Mouse (Mus musculus) stomach, postnatal 0 days (tissue): ENCODE measurements around the gene Map4k3. TPM values are rescaled to one million over a fixed set of nuclear protein-coding genes. Genes with fewer than 3 reads are reported as not detected.

ENCODE experiments used
- ATAC-seq: fragments of 200-750 bp; cut with Nextera tagmentation; 2 replicates; pipeline ENCODE4 v1.8.0; 2017; ENCODE audit not compliant: low FRiP score, low TSS enrichment
- DNase-seq: peaks from one replicate; pipeline ENCODE4 v3.0.0-alpha.2; 2016; ENCODE audit warnings: low spot score
- H3K27ac ChIP-seq: fragments of 300-500 bp; sonication (generic); replicated peaks from 2 replicates; pipeline ENCODE4 v1.5.1; 2014; ENCODE audit warnings: mild to moderate bottlenecking, control low read depth
- H3K27me3 ChIP-seq: fragments of 300-500 bp; sonication (generic); 2 replicates; pipeline ENCODE4 v1.6.1; 2014; ENCODE audit warnings: low read length; ENCODE audit not compliant: control insufficient read depth, insufficient read depth
- H3K36me3 ChIP-seq: fragments of 300-500 bp; sonication (generic); 2 replicates; pipeline ENCODE4 v1.6.1; 2014; ENCODE audit warnings: low read length, mixed read lengths; ENCODE audit not compliant: control insufficient read depth, insufficient read depth
- H3K4me1 ChIP-seq: fragments of 300-500 bp; sonication (generic); replicated peaks from 2 replicates; pipeline ENCODE4 v1.6.1; 2014; ENCODE audit warnings: antibody characterized with exemption; ENCODE audit not compliant: control insufficient read depth, insufficient read depth
- H3K4me2 ChIP-seq: fragments of 300-500 bp; sonication (generic); replicated peaks from 2 replicates; pipeline ENCODE4 v1.6.1; 2014; ENCODE audit warnings: low read depth, mild to moderate bottlenecking, control low read depth, moderate library complexity
- H3K4me3 ChIP-seq: fragments of 300-500 bp; sonication (generic); 2 replicates; pipeline ENCODE4 v1.5.1; 2014; ENCODE audit warnings: low read depth, low read length, control low read depth
- H3K9ac ChIP-seq: fragments of 300-500 bp; sonication (generic); 2 replicates; pipeline ENCODE4 v1.6.1; 2014; ENCODE audit warnings: mild to moderate bottlenecking, low read length, control low read depth, mixed read lengths
- H3K9me3 ChIP-seq: fragments of 300-500 bp; sonication (generic); 2 replicates; pipeline ENCODE4 v1.6.1; 2016; ENCODE audit warnings: low read length; ENCODE audit not compliant: control insufficient read depth
- CTCF ChIP-seq: IDR thresholded peaks from 2 replicates; pipeline ENCODE4 v1.5.1; 2016; ENCODE audit warnings: antibody characterized with exemption, low read depth, mild to moderate bottlenecking, moderate library complexity
- EP300 ChIP-seq: optimal IDR thresholded peaks from 2 replicates; pipeline ENCODE3; 2016; ENCODE audit warnings: antibody characterized with exemption
- WGBS: fragments of 180-500 bp; shearing (Covaris S2); extraction: QIAGEN DNeasy Blood & Tissue Kit; methylation state at CpG from one replicate; pipeline ENCODE4 v1.1.7; 2014; 5-methylcytosine and 5-hydroxymethylcytosine counted together
- polyA plus RNA-seq: library from polyadenylated mRNA; unstranded; fragments of >200 nt; fragmentation: Nextera tagmentation; extraction: Ambion mirVana; gene quantifications from 2 replicates; pipeline ENCODE4 v1.2.1, GENCODE M21; 2015

The Map4k3 gene
- polyA plus RNA-seq, 1 experiment from 2014 or later = 16.9 TPM

DNA sequence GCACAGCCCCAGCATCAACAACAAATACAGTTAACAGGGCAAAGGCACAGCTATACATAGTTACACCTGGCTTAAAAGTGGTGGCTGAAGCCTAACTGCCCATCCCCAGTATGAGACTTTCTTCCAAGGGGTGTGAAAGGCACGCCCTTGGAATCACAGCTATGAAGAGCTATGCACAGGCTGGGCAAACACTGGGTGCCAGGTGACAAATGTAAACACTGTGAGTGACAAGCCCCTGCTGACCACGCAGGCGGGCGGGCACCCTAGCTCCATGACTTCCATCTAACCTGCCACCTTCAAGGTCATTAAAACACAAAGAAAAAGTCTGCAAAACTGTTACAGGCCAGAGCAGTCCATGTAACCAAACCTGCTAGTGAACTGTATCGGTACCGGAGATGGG, 19.5 kb downstream of the Map4k3 start:
- peaks cover 23% of the 10 kb centered on the region for H3K4me1 ChIP-seq
- H3K9ac ChIP-seq = no peak overlapping the region
- TF ChIP-seq CTCF (no peak), EP300 (no peak)
- H3K4me2 ChIP-seq = no peak overlapping the region
- no peaks in the 10 kb centered on the region for H3K36me3 ChIP-seq
- DNase-seq = peak; percentile 77
- no peaks in the 10 kb centered on the region for H3K9me3 ChIP-seq
- peak overlapping the region; percentile 53; the same call in 1 of the 2 replicates for H3K27ac ChIP-seq
- ATAC-seq = peak; percentile 93
- no peak overlapping the region for H3K4me3 ChIP-seq
- 43% methylated on average over 6 of the region's 6 CpGs for WGBS
- no peaks in the 10 kb centered on the region for H3K27me3 ChIP-seq

GRCm38 (mm10) chr17:80707176-80707575, 21.1 kb downstream of the Map4k3 start:
- DNase-seq (no peak), ATAC-seq (no peak)
- WGBS = 38% methylated on average over 4 of the region's 4 CpGs
- no peak overlapping the region for H3K27ac ChIP-seq
- no peaks in the 10 kb centered on the region for H3K27me3 ChIP-seq
- peaks cover 23% of the 10 kb centered on the region for H3K4me1 ChIP-seq
- H3K9ac ChIP-seq = no peak overlapping the region
- H3K9me3 ChIP-seq = no peaks in the 10 kb centered on the region
- no peak overlapping the region for H3K4me3 ChIP-seq
- no peak overlapping the region for H3K4me2 ChIP-seq
- no peaks in the 10 kb centered on the region for H3K36me3 ChIP-seq
- TF ChIP-seq EP300 (no peak), CTCF (no peak)

DNA sequence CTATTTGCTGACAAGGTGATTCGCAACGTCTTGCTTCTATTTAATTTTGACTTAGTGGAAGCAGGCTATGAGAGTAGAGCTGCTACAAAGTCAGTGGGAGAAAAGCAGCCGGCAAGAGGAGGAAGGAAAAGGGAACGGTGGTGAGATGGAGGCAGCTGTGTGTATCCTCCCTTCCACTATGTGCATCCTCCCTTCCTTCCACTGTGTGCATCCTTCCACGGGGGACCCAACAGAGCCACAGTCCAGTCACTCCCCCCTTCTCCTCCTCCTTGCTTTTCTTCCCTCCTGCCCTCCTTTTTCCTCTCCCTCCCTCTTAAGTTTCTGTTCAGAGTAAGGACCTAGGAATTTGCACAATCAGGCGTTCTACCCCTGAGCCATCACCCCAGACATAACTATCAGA, 21.7 kb downstream of the Map4k3 start:
- peaks cover 19% of the 10 kb centered on the region for H3K4me1 ChIP-seq
- ATAC-seq = no peak
- no peak overlapping the region for H3K27ac ChIP-seq
- H3K9ac ChIP-seq = no peak overlapping the region
- no peak overlapping the region for H3K4me2 ChIP-seq
- 48% methylated on average over 5 of the region's 6 CpGs for WGBS
- no peaks in the 10 kb centered on the region for H3K36me3 ChIP-seq
- no peak overlapping the region for H3K4me3 ChIP-seq
- H3K27me3 ChIP-seq = no peaks in the 10 kb centered on the region
- no peak for TF ChIP-seq CTCF
- no peak for TF ChIP-seq EP300
- DNase-seq = no peak
- no peaks in the 10 kb centered on the region for H3K9me3 ChIP-seq

GRCm38 (mm10) chr17:80701687-80702086, 26.6 kb downstream of the Map4k3 start:
- no peak overlapping the region for H3K27ac ChIP-seq
- TF ChIP-seq CTCF (no peak), EP300 (no peak)
- ATAC-seq (no peak), DNase-seq (no peak)
- no peak overlapping the region for H3K4me3 ChIP-seq
- 66% methylated on average over 5 of the region's 5 CpGs for WGBS
- H3K4me1 ChIP-seq = peaks cover 15% of the 10 kb centered on the region; the same call in 1 of the 2 replicates
- H3K4me2 ChIP-seq = no peak overlapping the region
- no peaks in the 10 kb centered on the region for H3K27me3 ChIP-seq
- no peaks in the 10 kb centered on the region for H3K9me3 ChIP-seq
- H3K36me3 ChIP-seq = no peaks in the 10 kb centered on the region
- H3K9ac ChIP-seq = no peak overlapping the region

DNA sequence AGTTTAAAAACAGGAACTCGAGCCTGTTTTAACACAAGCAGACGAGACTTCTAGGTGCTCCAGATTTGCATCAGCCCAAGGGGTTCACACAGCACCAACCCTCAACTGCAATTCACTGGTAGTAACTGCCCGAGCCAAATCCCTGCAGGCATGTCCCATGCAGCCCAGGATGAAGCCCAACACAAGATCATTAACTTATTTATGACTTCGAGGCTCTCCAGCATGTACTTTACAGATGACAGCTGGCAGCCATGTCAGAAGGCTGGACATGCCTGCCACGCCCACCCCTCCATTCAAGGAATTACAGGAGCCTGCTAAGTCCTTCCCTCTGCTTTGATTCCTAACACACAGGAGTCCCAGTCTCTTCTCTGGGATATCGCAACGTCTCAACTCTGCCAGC, 29.4 kb downstream of the Map4k3 start:
- no peak for TF ChIP-seq CTCF
- TF ChIP-seq EP300 = no peak
- DNase-seq = no peak
- Histone ChIP-seq H3K4me2 (no peak overlapping the region), H3K36me3 (no peaks in the 10 kb centered on the region), H3K4me1 (peaks cover 12% of the 10 kb centered on the region; the same call in 1 of the 2 replicates), H3K27ac (0 out of 2 replicates have a peak overlapping the region, but pooled peaks have one; percentile 6), H3K9me3 (no peaks in the 10 kb centered on the region), H3K4me3 (no peak overlapping the region), H3K9ac (no peak overlapping the region), H3K27me3 (no peaks in the 10 kb centered on the region)
- WGBS = 32% methylated on average over 7 of the region's 7 CpGs
- ATAC-seq = no peak

GRCm38 (mm10) chr17:80698191-80698901, 29.9 kb downstream of the Map4k3 start:
- DNase-seq = no peak
- H3K27ac ChIP-seq = 0 out of 2 replicates have a peak overlapping the region, but pooled peaks have one; percentile 53
- WGBS = 45% methylated on average over 12 of the region's 12 CpGs

More at GRCm38 (mm10) chr17:80698191-80698901, 29.9 kb downstream of the Map4k3 start:
- ATAC-seq = no peak
- H3K9ac ChIP-seq = no peak overlapping the region
- H3K4me2 ChIP-seq = no peak overlapping the region
- no peaks in the 10 kb centered on the region for H3K9me3 ChIP-seq
- H3K36me3 ChIP-seq = no peaks in the 10 kb centered on the region
- no peak for TF ChIP-seq CTCF
- no peak for TF ChIP-seq EP300
- H3K4me1 ChIP-seq = peaks cover 12% of the 10 kb centered on the region; the same call in 1 of the 2 replicates
- H3K27me3 ChIP-seq = no peaks in the 10 kb centered on the region
- H3K4me3 ChIP-seq = no peak overlapping the region
